Mouse (Mus musculus): ENCODE data around the gene Gm20604.

DNA sequence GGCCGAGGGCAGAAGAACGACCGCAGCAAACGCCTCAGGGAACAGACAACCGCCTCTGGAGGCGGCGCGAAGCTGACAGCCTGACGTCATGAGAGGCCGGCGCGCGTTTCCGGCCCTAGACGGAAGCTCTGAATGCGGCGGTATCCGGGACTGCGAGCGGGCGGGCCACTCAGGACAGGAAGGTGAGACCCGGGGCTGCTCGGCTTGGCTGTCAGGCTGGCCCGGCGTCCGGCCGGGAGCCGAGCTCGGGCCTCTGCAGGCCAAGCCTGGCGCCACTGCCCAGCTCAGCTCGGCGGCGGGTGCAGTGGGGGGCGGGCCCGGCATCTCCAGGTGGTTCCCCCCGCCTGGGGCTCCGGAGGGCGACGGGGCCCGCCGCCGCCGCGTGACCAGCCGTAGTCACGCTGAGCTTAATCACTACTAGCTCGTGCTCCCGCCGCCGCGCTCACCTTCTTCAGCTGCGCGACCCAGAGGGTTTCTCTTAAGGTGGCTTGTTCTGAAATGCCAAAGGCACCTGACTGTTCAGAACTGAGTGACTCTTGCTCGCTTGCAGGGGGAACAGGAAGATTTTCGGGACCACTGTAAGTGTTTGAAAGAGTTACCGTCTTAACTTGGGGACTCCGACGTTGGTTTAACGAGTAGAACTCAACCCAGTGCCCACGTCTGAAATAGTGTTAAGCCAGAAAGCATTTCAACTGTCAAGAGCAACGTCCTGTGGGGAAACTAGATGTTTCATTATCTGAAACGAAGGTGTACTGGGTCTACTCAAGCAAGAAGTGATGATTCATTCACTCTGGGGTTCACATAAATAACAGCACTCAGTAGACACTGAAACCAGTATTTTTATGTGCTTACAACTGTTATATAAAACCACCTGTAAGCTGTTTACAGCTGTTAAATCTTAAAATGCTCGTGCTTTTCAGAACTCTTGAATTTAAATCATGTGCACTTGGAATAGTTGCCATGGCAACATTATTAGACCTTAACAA lies 14.6 kb downstream of the Gm20604 start, which contains the start of the genes Moap1 and Tmem251:
- TF ChIP-seq CTCF (IDR thresholded peaks at IDR 0.05; ENCODE audit: control insufficient read depth, insufficient read depth, insufficient replicate concordance, low read depth, low read length), result no peak
- TF ChIP-seq POLR2A (IDR thresholded peaks at IDR 0.05; ENCODE audit: control insufficient read depth, low read depth, low read length), result peak; percentile 93
